In the genomic region with DNA sequence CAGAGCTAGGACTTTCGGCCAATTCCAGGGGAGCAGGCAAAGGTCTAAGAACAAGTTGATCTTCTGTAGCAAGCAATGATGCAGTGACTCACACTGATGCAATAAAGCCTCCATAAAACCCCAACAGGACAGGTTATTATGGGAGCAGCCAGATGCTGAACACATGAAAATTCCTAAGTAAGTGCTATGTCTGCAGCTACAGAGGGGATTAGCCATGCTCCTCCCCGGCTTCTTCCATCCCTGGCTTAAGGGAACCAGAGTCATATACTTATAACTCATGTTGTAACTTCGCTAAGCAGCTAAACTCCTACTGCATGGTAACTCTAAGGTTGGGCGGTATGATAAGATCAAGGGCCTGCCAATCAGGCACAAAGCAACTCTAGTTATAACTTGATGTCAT, we compare ENCODE assay signal across 25 mouse cellular contexts. TPM values are rescaled to one million over a fixed set of nuclear protein-coding genes. Genes with fewer than 3 reads are reported as not detected.
A peak's percentile ranks its signal among the peaks of the same experiment; 100 is the strongest.
DNase-seq lines count a peak whose midpoint lies in the region; ATAC-seq and TF ChIP-seq lines count a peak whose summit lies in the region.
"Had no signal": no experiment of that assay in that cellular context is flagged by ENCODE, and none has a peak within 500 bp of the region (broad histone marks: within the 10 kb centered on the region; RNA-seq: fewer than 3 reads in every experiment).

No protein-coding gene starts in this region.

- no peaks in the 10 kb centered on the region for H3K79me3 ChIP-seq in C2C12 (ENCODE audit: low read depth)

- H3K36me3 ChIP-seq in heart, embryonic 10.5 days, result no peaks in the 10 kb centered on the region
- H3K36me3 ChIP-seq in C2C12 (ENCODE audit: control insufficient read depth, insufficient read depth), result no peaks in the 10 kb centered on the region
- no peaks in the 10 kb centered on the region for H3K36me3 ChIP-seq in limb, embryonic 15.5 days
- H3K36me3 ChIP-seq in hindbrain, postnatal 0 days (ENCODE audit: insufficient read depth, low read length), result no peaks in the 10 kb centered on the region
- H3K36me3 ChIP-seq in kidney, embryonic 15.5 days, result no peaks in the 10 kb centered on the region
- H3K36me3 ChIP-seq: embryonic facial prominence, embryonic 13.5 days; forebrain, embryonic 10.5 days; heart, embryonic 15.5 days; hindbrain, embryonic 15.5 days; limb, embryonic 12.5 days; liver, embryonic 15.5 days had no signal

- H3ac ChIP-seq in C2C12 (ENCODE audit: control insufficient read depth, insufficient read length, low read depth), result no peak overlapping the region

- no peaks in the 10 kb centered on the region for H3K27me3 ChIP-seq in heart, embryonic 10.5 days (ENCODE audit: insufficient read depth, poor library complexity, severe bottlenecking)
- no peaks in the 10 kb centered on the region for H3K27me3 ChIP-seq in C2C12 (ENCODE audit: control insufficient read depth, insufficient read depth, insufficient read length)
- no peaks in the 10 kb centered on the region for H3K27me3 ChIP-seq in limb, embryonic 15.5 days
- no peaks in the 10 kb centered on the region for H3K27me3 ChIP-seq in hindbrain, postnatal 0 days (ENCODE audit: insufficient read depth, low read length)
- no peaks in the 10 kb centered on the region for H3K27me3 ChIP-seq in kidney, embryonic 15.5 days
- H3K27me3 ChIP-seq: embryonic facial prominence, embryonic 13.5 days; heart, embryonic 15.5 days; hindbrain, embryonic 15.5 days; limb, embryonic 12.5 days; liver, embryonic 15.5 days had no signal

- ATAC-seq in limb, embryonic 15.5 days (ENCODE audit: insufficient number of reproducible peaks, low FRiP score, low TSS enrichment, low read depth), result no peak
- no peak for ATAC-seq in hindbrain, postnatal 0 days
- no peak for ATAC-seq in kidney, embryonic 15.5 days (replicated peaks; ENCODE audit: low FRiP score)
- ATAC-seq: forebrain, postnatal 0 days had no signal

- H3K27ac ChIP-seq in heart, embryonic 10.5 days, result no peak overlapping the region
- H3K27ac ChIP-seq in limb, embryonic 15.5 days, result peak overlapping the region; percentile 38; the same call in 1 of the 2 replicates
- H3K27ac ChIP-seq in hindbrain, postnatal 0 days, result no peak overlapping the region
- H3K27ac ChIP-seq in kidney, embryonic 15.5 days, result no peak overlapping the region
- H3K27ac ChIP-seq: embryonic facial prominence, embryonic 13.5 days; forebrain, embryonic 10.5 days; heart, adult 2 months; heart, embryonic 15.5 days; hindbrain, embryonic 15.5 days; left cerebral cortex, adult 2 months; limb, embryonic 12.5 days; liver, embryonic 15.5 days; macrophage had no signal

- no peak overlapping the region for H3K9ac ChIP-seq in limb, embryonic 15.5 days
- no peak overlapping the region for H3K9ac ChIP-seq in hindbrain, postnatal 0 days (replicated peaks; ENCODE audit: low read length)
- H3K9ac ChIP-seq in kidney, embryonic 15.5 days, result no peak overlapping the region
- H3K9ac ChIP-seq: embryonic facial prominence, embryonic 13.5 days; forebrain, postnatal 0 days; heart, embryonic 15.5 days; hindbrain, embryonic 15.5 days; limb, embryonic 12.5 days; liver, embryonic 15.5 days had no signal

- no peaks in the 10 kb centered on the region for H3K79me2 ChIP-seq in C2C12 (ENCODE audit: control insufficient read depth, insufficient read depth)

- TF ChIP-seq CTCF in C2C12 (IDR thresholded peaks at IDR 0.05; ENCODE audit: control insufficient read depth, insufficient read depth, insufficient read length), result no peak
- TF ChIP-seq CTCF in hindbrain, postnatal 0 days (IDR thresholded peaks at IDR 0.05; ENCODE audit: low read depth), result no peak

- no peaks in the 10 kb centered on the region for H3K9me3 ChIP-seq in heart, embryonic 10.5 days
- H3K9me3 ChIP-seq in limb, embryonic 15.5 days, result no peaks in the 10 kb centered on the region
- no peaks in the 10 kb centered on the region for H3K9me3 ChIP-seq in hindbrain, postnatal 0 days (ENCODE audit: low read length)
- H3K9me3 ChIP-seq in kidney, embryonic 15.5 days (replicated peaks), result no peaks in the 10 kb centered on the region
- H3K9me3 ChIP-seq: embryonic facial prominence, embryonic 13.5 days; forebrain, embryonic 10.5 days; heart, embryonic 15.5 days; hindbrain, embryonic 15.5 days; limb, embryonic 12.5 days; liver, embryonic 15.5 days had no signal

- 74% methylated on average over 4 of the region's 4 CpGs for WGBS in heart, embryonic 10.5 days
- 35% methylated on average over 4 of the region's 4 CpGs for WGBS in limb, embryonic 15.5 days
- WGBS in hindbrain, postnatal 0 days, result 87% methylated on average over 4 of the region's 4 CpGs
- WGBS in kidney, embryonic 15.5 days, result 79% methylated on average over 4 of the region's 4 CpGs

- DNase-seq in heart, adult 11 months, result peak; percentile 46
- no peak for DNase-seq in heart, embryonic 10.5 days (ENCODE audit: low spot score)
- peak; percentile 21 for DNase-seq in fibroblast of lung, adult 2 months (ENCODE audit: low read depth)
- no peak for DNase-seq in hindbrain, postnatal 0 days (ENCODE audit: low spot score)
- DNase-seq: adrenal gland, adult 8-10 months; B cell, adult 2 months; cerebellum, adult 9-11 months; forebrain, postnatal 0 days; heart, adult 2 months; heart, postnatal 4 days; kidney, adult 18-20 months; kidney, postnatal 25 days; spleen, adult 18-20 months had no signal

- H3K4me1 ChIP-seq in heart, embryonic 10.5 days, result peaks cover 16% of the 10 kb centered on the region
- H3K4me1 ChIP-seq in limb, embryonic 15.5 days, result 0 out of 2 replicates have a peak, but pooled peaks cover 6% of the 10 kb centered on the region
- H3K4me1 ChIP-seq in hindbrain, postnatal 0 days (ENCODE audit: insufficient read depth, low read length), result no peaks in the 10 kb centered on the region
- H3K4me1 ChIP-seq in kidney, embryonic 15.5 days, result no peaks in the 10 kb centered on the region
- H3K4me1 ChIP-seq: forebrain, embryonic 10.5 days; hindbrain, embryonic 15.5 days; limb, embryonic 12.5 days; liver, embryonic 15.5 days had no signal

- H3K4me2 ChIP-seq in limb, embryonic 15.5 days, result no peak overlapping the region
- H3K4me2 ChIP-seq in hindbrain, postnatal 0 days (ENCODE audit: low read depth, low read length), result no peak overlapping the region
- no peak overlapping the region for H3K4me2 ChIP-seq in kidney, embryonic 15.5 days
- H3K4me2 ChIP-seq: embryonic facial prominence, embryonic 13.5 days; heart, embryonic 15.5 days; hindbrain, embryonic 15.5 days; limb, embryonic 12.5 days; liver, embryonic 15.5 days; midbrain, embryonic 11.5 days had no signal

- no peak overlapping the region for H3K4me3 ChIP-seq in heart, embryonic 10.5 days
- no peak overlapping the region for H3K4me3 ChIP-seq in C2C12 (ENCODE audit: insufficient read depth, poor library complexity, severe bottlenecking)
- H3K4me3 ChIP-seq in limb, embryonic 15.5 days, result no peak overlapping the region
- H3K4me3 ChIP-seq in hindbrain, postnatal 0 days (ENCODE audit: low read length), result no peak overlapping the region
- H3K4me3 ChIP-seq in kidney, embryonic 15.5 days (replicated peaks), result no peak overlapping the region
- H3K4me3 ChIP-seq: embryonic facial prominence, embryonic 13.5 days; forebrain, embryonic 10.5 days; heart, adult 2 months; heart, embryonic 15.5 days; hindbrain, embryonic 15.5 days; left cerebral cortex, adult 2 months; limb, embryonic 12.5 days; liver, embryonic 15.5 days had no signal

TF ChIP-seq in C2C12, 6 proteins besides CTCF, POLR2A, EP300 and RAD21:
- TF ChIP-seq MYOG (IDR thresholded peaks at IDR 0.05; ENCODE audit: control insufficient read depth, extremely low read depth, insufficient read length), result no peak
- peak; percentile 28 for TF ChIP-seq MAX (IDR thresholded peaks at IDR 0.05)
- no peak for TF ChIP-seq MYOD1 (IDR thresholded peaks at IDR 0.05; ENCODE audit: control insufficient read depth, insufficient read length, low read depth)
- no peak for TF ChIP-seq USF1 (IDR thresholded peaks at IDR 0.05; ENCODE audit: low read depth)
- TF ChIP-seq CEBPB (IDR thresholded peaks at IDR 0.05; ENCODE audit: low read depth), result peak; percentile 79
- TF ChIP-seq FOSL1 (IDR thresholded peaks at IDR 0.05; ENCODE audit: insufficient read depth, low read length, poor library complexity, severe bottlenecking), result no peak
TF ChIP-seq in C2C12: peak in this region for 2.

RNA-seq across cellular contexts. Expression of a gene that starts 18.1 kb away (rescaled TPM):
- 19.7 and 21.0 TPM in 2 replicates for polyA plus RNA-seq in heart, embryonic 10.5 days (2016; fragmentation: Nextera tagmentation; extraction: Ambion mirVana)
- polyA plus RNA-seq in C2C12 (2012; fragmentation: generic; extraction: Trizol), result 7.7 TPM
- 34.8 and 35.7 TPM in 2 replicates for polyA plus RNA-seq in limb, embryonic 15.5 days (2015; fragmentation: Nextera tagmentation; extraction: Ambion mirVana)
- 38.1 and 40.8 TPM in 2 replicates for total RNA-seq in hindbrain, postnatal 0 days (2014; rRNA removed)
- 32.8 and 36.2 TPM in 2 replicates for polyA plus RNA-seq in hindbrain, postnatal 0 days (2015; fragmentation: Nextera tagmentation; extraction: Ambion mirVana)
- 27.7 and 28.4 TPM in 2 replicates for polyA plus RNA-seq in kidney, embryonic 15.5 days (2015; fragmentation: Nextera tagmentation; extraction: Ambion mirVana)

RNA-seq across cellular contexts. Expression of a gene that starts 50.1 kb away (rescaled TPM):
- polyA plus RNA-seq in heart, embryonic 10.5 days (2016; fragmentation: Nextera tagmentation; extraction: Ambion mirVana), result 57.2 and 69.2 TPM in 2 replicates
- 96.7 TPM for polyA plus RNA-seq in C2C12 (2012; fragmentation: generic; extraction: Trizol)
- polyA plus RNA-seq in limb, embryonic 15.5 days (2015; fragmentation: Nextera tagmentation; extraction: Ambion mirVana), result 38.4 and 47.1 TPM in 2 replicates
- 44.3 and 45.0 TPM in 2 replicates for total RNA-seq in hindbrain, postnatal 0 days (2014; rRNA removed)
- 36.1 TPM in 2 replicates for polyA plus RNA-seq in hindbrain, postnatal 0 days (2015; fragmentation: Nextera tagmentation; extraction: Ambion mirVana)
- 64.0 and 66.6 TPM in 2 replicates for polyA plus RNA-seq in kidney, embryonic 15.5 days (2015; fragmentation: Nextera tagmentation; extraction: Ambion mirVana)

Comparison
In these comparisons a context has a peak if more than half of its experiments do, and no peak if none do; other contexts are left out.
1. DNase-seq: peak in heart, adult 11 months (single experiment) and fibroblast of lung, adult 2 months (single experiment); none in heart, embryonic 10.5 days (single experiment) and hindbrain, postnatal 0 days (single experiment).